Mouse (Mus musculus) stomach, embryonic 16.5 days (tissue): Measurements from ENCODE around the gene Arhgap1. TPM values are rescaled to one million over a fixed set of nuclear protein-coding genes. Genes with fewer than 3 reads are reported as not detected.

Experiments used
- ATAC-seq: fragments of 200-750 bp; cut with Nextera tagmentation; 2 replicates; pipeline ENCODE4 v1.8.0; 2017; ENCODE audit warnings: moderate number of reproducible peaks, moderate TSS enrichment; ENCODE audit not compliant: insufficient read depth, low FRiP score
- H3K27ac ChIP-seq: fragments of 300-500 bp; sonication (generic); 2 replicates; pipeline ENCODE4 v1.5.1; 2014; ENCODE audit warnings: low read length
- H3K27me3 ChIP-seq: fragments of 300-500 bp; sonication (generic); 2 replicates; pipeline ENCODE4 v1.6.1; 2014; ENCODE audit warnings: low read length, control low read depth, mixed read lengths; ENCODE audit not compliant: control insufficient read depth, insufficient read depth
- H3K36me3 ChIP-seq: fragments of 300-500 bp; sonication (generic); 2 replicates; pipeline ENCODE4 v1.6.1; 2014; ENCODE audit warnings: low read length; ENCODE audit not compliant: control insufficient read depth, insufficient read depth
- H3K4me1 ChIP-seq: fragments of 300-500 bp; sonication (generic); 2 replicates; pipeline ENCODE4 v1.6.1; 2014; ENCODE audit warnings: low read length, control low read depth, mixed read lengths; ENCODE audit not compliant: control insufficient read depth, insufficient read depth
- H3K4me2 ChIP-seq: fragments of 300-500 bp; sonication (generic); 2 replicates; pipeline ENCODE4 v1.6.1; 2014; ENCODE audit warnings: low read depth, low read length, mixed read lengths
- H3K4me3 ChIP-seq: fragments of 300-500 bp; sonication (generic); replicated peaks from 2 replicates; pipeline ENCODE4 v1.5.1; 2014; ENCODE audit warnings: mild to moderate bottlenecking, low read length
- H3K9ac ChIP-seq: fragments of 300-500 bp; sonication (generic); 2 replicates; pipeline ENCODE4 v1.6.1; 2014; ENCODE audit warnings: low read length
- H3K9me3 ChIP-seq: fragments of 300-500 bp; sonication (generic); replicated peaks from 2 replicates; pipeline ENCODE4 v1.6.1; 2016; ENCODE audit warnings: low read length, control low read depth; ENCODE audit not compliant: control insufficient read depth
- WGBS: fragments of 180-500 bp; shearing (Covaris S2); extraction: QIAGEN DNeasy Blood & Tissue Kit; methylation state at CpG from one replicate; pipeline ENCODE4 v1.1.7; 2014; 5-methylcytosine and 5-hydroxymethylcytosine counted together
- polyA plus RNA-seq: library from polyadenylated mRNA; unstranded; fragments of >200 nt; fragmentation: Nextera tagmentation; extraction: Ambion mirVana; gene quantifications from 2 replicates; pipeline ENCODE4 v1.2.1, GENCODE M21; 2015

The Arhgap1 gene
- polyA plus RNA-seq, 1 experiment from 2014 or later, result 144 TPM

GRCm38 (mm10) chr2:91696225-91696590 lies 46.5 kb downstream of the Arhgap1 start:
- Histone ChIP-seq H3K9ac (no peak overlapping the region), H3K27me3 (no peaks in the 10 kb centered on the region), H3K9me3 (no peaks in the 10 kb centered on the region), H3K36me3 (no peaks in the 10 kb centered on the region), H3K4me1 (0 out of 2 replicates have a peak, but pooled peaks cover 3% of the 10 kb centered on the region), H3K4me2 (no peak overlapping the region), H3K4me3 (no peak overlapping the region), H3K27ac (peak overlapping the region; percentile 42)
- peak; percentile 73; the same call in 1 of the 2 replicates for ATAC-seq
- 53% methylated on average over 1 of the region's 1 CpGs for WGBS

- 0 out of 2 replicates have a peak, but pooled peaks cover 3% of the 10 kb centered on the region for H3K4me1 ChIP-seq
- H3K9ac ChIP-seq, result no peak overlapping the region
- no peak overlapping the region for H3K4me3 ChIP-seq
- no peak for ATAC-seq
- no peaks in the 10 kb centered on the region for H3K9me3 ChIP-seq
- H3K27ac ChIP-seq, result no peak overlapping the region
- no peaks in the 10 kb centered on the region for H3K27me3 ChIP-seq
- no peak overlapping the region for H3K4me2 ChIP-seq
- no peaks in the 10 kb centered on the region for H3K36me3 ChIP-seq
- 60% methylated on average over 1 of the region's 1 CpGs for WGBS
Measured at GRCm38 (mm10) chr2:91699225-91699624, 49.6 kb downstream of the Arhgap1 start.

- H3K4me2 ChIP-seq, result no peak overlapping the region
- H3K27ac ChIP-seq, result no peak overlapping the region
- H3K4me1 ChIP-seq, result 0 out of 2 replicates have a peak, but pooled peaks cover 3% of the 10 kb centered on the region
- no peaks in the 10 kb centered on the region for H3K36me3 ChIP-seq
- no peaks in the 10 kb centered on the region for H3K27me3 ChIP-seq
- H3K9me3 ChIP-seq, result no peaks in the 10 kb centered on the region
- 96% methylated on average over 2 of the region's 2 CpGs for WGBS
- no peak overlapping the region for H3K4me3 ChIP-seq
- ATAC-seq, result no peak
- H3K9ac ChIP-seq, result no peak overlapping the region
Measured at GRCm38 (mm10) chr2:91701366-91701765, 51.7 kb downstream of the Arhgap1 start.

- no peak overlapping the region for H3K4me2 ChIP-seq
- no peaks in the 10 kb centered on the region for H3K9me3 ChIP-seq
- H3K9ac ChIP-seq, result no peak overlapping the region
- H3K27ac ChIP-seq, result no peak overlapping the region
- peaks cover 7% of the 10 kb centered on the region for H3K4me1 ChIP-seq
- no peak overlapping the region for H3K4me3 ChIP-seq
- H3K36me3 ChIP-seq, result no peaks in the 10 kb centered on the region
- ATAC-seq, result no peak
- WGBS, result 71% methylated on average over 6 of the region's 6 CpGs
- no peaks in the 10 kb centered on the region for H3K27me3 ChIP-seq
Measured at GRCm38 (mm10) chr2:91705736-91706135, 56.1 kb downstream of the Arhgap1 start.

- Histone ChIP-seq H3K4me3 (no peak overlapping the region), H3K4me1 (peaks cover 9% of the 10 kb centered on the region), H3K9me3 (no peaks in the 10 kb centered on the region), H3K4me2 (no peak overlapping the region), H3K36me3 (no peaks in the 10 kb centered on the region), H3K27ac (no peak overlapping the region), H3K27me3 (no peaks in the 10 kb centered on the region), H3K9ac (no peak overlapping the region)
- no peak for ATAC-seq
Measured at GRCm38 (mm10) chr2:91706456-91706855, 56.8 kb downstream of the Arhgap1 start.

GRCm38 (mm10) chr2:91708361-91708760 lies 58.7 kb downstream of the Arhgap1 start:
- Histone ChIP-seq H3K27me3 (no peaks in the 10 kb centered on the region), H3K36me3 (no peaks in the 10 kb centered on the region), H3K9ac (no peak overlapping the region), H3K4me3 (no peak overlapping the region), H3K4me2 (no peak overlapping the region), H3K4me1 (peaks cover 18% of the 10 kb centered on the region), H3K9me3 (no peaks in the 10 kb centered on the region), H3K27ac (no peak overlapping the region)
- ATAC-seq, result no peak
- 94% methylated on average over 6 of the region's 6 CpGs for WGBS

- under 1% methylated on average over 66 of the region's 66 CpGs for WGBS
- peak within 1 kb of the TSS; percentile 99 for H3K4me3 ChIP-seq
- H3K9ac ChIP-seq, result peak within 1 kb of the TSS; percentile 87
- no peaks in the 10 kb centered on the region for H3K36me3 ChIP-seq
- H3K27ac ChIP-seq, result peak within 1 kb of the TSS; percentile 89
- H3K4me2 ChIP-seq, result peak within 1 kb of the TSS; percentile 83
- peak; percentile 98 for ATAC-seq
- H3K27me3 ChIP-seq, result no peaks in the 10 kb centered on the region
- no peaks in the 10 kb centered on the region for H3K9me3 ChIP-seq
- H3K4me1 ChIP-seq, result peaks cover 20% of the 10 kb centered on the region
Measured at GRCm38 (mm10) chr2:91710272-91711234, 60.9 kb downstream of the Arhgap1 start, which contains the start of the genes Atg13 and Harbi1. Gene Atg13, minus strand, starts transcription at chr2:91710576. Gene Harbi1, plus strand, starts transcription at chr2:91710852.

- ATAC-seq, result no peak
- Histone ChIP-seq H3K36me3 (no peaks in the 10 kb centered on the region), H3K9ac (peak overlapping the region; percentile 87), H3K4me1 (peaks cover 20% of the 10 kb centered on the region), H3K27ac (peak overlapping the region; percentile 89), H3K4me3 (peak overlapping the region; percentile 99), H3K27me3 (no peaks in the 10 kb centered on the region), H3K4me2 (peak overlapping the region; percentile 83), H3K9me3 (no peaks in the 10 kb centered on the region)
- 3% methylated on average over 8 of the region's 8 CpGs for WGBS
Measured at GRCm38 (mm10) chr2:91711256-91711925, 61.7 kb downstream of the Arhgap1 start.

- H3K9ac ChIP-seq, result no peak overlapping the region
- ATAC-seq, result no peak
- H3K4me1 ChIP-seq, result peaks cover 13% of the 10 kb centered on the region; the same call in 1 of the 2 replicates
- H3K9me3 ChIP-seq, result no peaks in the 10 kb centered on the region
- WGBS, result 87% methylated on average over 1 of the region's 1 CpGs
- H3K4me2 ChIP-seq, result no peak overlapping the region
- no peak overlapping the region for H3K4me3 ChIP-seq
- no peak overlapping the region for H3K27ac ChIP-seq
- no peaks in the 10 kb centered on the region for H3K27me3 ChIP-seq
- no peaks in the 10 kb centered on the region for H3K36me3 ChIP-seq
Measured at GRCm38 (mm10) chr2:91714921-91715320, 65.3 kb downstream of the Arhgap1 start.
